Mouse (Mus musculus): Measurements from ENCODE around the gene Tnrc6c. TPM values are rescaled to one million over a fixed set of nuclear protein-coding genes. Genes with fewer than 3 reads are reported as not detected.

The Tnrc6c gene
- 27.2 and 37.5 TPM in 2 replicates for total RNA-seq (2023)

DNA sequence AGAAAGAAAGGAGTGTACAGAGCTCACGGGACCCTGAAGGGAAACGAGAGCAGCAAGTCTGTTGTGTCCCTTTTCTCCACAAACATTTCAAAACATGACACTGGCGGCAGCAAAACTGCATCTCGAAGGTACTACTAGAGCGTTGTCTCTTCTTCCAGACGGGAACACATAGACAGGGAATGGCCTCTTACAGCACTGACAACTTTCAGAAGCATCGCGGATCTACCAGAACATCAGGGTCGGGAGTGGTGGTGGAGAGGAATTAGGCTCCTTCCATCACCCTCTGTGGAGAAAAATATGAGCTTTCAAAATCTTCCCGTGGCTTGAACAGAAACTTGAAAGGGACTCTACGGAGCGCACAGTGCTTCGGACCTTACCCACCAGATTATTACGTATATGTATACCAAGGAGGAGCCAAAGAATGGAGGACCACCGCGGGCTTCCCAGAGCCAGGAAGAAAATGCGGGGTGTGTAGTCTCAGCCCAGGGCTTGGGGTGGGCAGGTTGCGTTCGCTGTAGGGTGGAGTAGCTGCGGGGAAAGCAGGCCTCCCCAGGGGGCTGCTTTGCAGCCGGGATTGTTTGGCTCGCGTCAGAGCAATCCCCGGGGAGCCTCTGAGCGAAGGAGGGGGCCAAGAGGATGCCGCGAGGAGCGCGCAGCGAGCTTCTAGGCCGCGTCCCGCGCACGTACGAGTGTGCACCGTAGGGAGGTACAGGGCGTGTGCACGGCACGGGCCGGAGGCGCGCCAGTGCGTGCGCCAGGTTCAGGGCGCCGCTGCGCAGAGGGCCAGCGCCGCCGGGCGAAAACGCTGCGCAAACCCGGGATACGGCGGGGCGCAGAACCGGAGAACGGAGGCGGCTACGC, at the start of gene Tnrc6c:
Tnrc6c (plus strand) TSS at position 799 of the 861 bp plus-strand sequence.

DNA sequence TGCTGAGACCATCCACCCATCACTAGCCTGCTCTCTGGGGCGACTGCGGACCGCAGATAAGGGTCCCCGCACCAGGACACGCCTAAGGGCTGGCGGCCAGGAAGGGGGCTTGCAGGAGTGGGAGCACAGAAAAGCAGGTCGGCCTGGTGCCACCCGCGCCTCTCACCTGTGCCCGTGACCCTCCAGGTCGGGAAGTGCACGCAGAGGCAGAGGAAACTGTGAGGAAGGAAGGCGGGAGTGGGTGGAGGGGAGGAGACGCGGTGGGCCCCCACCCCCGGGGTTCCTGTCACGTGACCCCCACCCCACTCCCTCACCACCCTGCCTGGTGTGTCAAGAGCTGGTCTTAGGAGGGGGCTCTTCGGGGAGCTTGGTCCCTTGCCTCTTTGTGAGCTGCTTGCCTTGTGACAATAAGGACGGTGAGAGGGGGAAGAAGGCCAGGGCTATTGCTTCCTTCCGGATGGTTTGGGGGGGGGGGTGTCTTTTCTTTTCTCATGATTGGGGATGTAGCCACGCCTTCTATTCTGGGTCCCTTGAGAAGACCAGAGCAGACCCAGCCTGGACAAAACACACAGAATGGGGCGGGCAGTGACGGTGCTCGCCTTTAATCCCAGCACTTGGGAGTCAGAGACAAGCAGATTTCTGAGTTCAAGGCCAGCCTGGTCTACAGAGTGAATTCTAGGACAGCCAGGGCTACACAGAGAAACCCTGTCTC, 128.1 kb downstream of the Tnrc6c start, which contains the start of the genes Tmc8 and Tmc6:
Tmc8 (plus strand) TSS at position 84 of the 712 bp plus-strand sequence.
Tmc6 (minus strand) TSS at position 206 of the 712 bp plus-strand sequence.

DNA sequence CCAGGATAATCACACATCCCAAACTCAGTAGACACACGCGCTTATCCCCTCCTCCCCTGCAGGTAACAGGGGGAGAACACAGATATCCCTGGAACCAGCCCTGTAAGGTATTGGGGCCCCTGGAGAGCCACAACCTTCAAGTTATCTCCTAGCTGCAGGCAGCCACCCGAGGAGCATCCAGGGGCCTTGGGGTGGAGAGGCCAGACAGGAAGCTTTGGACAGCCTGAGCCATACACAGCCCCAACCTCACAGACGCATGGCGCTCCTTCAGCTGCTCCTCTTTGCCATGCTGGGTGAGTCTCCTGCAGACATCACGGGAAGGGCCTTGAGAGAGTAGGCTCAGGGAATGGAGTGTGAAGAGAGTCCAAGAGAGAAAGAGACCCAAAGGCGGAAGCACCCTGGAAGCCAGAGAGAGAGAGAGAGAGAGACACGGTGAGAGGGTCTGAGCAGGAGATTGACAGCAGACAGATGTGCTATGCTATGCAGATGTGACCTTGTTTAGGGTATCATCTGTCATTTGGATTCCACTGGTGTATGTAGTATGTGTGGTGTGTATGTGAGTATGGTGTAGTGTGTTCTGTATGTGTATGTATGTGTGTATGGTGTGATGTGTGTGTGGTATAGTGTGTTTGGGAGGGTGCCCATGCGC, 143.5 kb downstream of the Tnrc6c start, which contains the start of gene 6030468B19Rik:
6030468B19Rik (plus strand) TSS at position 150 of the 649 bp plus-strand sequence.

DNA sequence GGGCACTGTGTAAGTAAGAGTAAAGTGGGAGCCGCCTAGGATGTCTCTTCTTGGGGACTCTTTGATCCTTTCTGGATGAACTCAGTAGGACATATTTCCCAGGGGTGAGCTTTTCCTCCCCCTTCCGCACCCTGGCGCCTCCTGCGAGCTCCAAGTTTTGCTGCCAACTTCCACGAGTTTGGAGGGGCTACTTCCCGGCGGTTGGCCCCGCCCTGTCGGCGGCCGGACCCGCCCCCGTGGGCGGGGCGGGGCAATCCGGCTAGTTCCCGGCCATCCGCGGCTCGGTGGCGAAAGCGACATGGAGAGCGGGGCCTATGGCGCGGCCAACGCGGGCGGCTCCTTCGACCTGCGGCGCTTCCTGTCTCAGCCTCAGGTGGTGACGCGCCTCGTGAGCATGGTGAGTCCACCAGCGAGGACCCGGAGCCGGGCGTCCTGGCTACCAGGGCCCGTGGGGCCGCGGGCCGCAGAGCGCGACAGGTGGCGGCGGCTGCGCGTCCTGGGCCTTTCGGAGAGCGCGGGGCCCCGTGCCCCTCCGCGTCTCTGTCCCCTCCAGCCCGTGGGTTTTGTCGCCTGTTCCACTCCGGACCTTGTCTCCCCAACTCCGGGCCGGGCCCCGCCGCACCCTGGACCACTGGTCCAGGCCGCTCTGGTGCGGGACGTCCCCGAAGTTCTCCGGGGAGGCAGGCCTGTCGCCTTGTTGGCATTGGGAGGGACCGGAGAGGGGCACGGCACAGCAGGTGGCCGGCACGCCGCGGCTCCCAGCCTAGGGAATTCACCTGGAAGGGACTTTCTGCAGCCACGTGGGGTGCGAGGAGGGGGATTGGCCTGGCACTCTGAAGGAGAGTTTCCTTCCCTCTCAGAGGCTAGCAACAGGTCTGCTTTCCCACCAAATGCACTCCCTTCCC, 155.6 kb downstream of the Tnrc6c start, which contains the start of the genes Gm20708 and Syngr2:
Gm20708 (plus strand) TSS at position 262 of the 905 bp plus-strand sequence.
Syngr2 (plus strand) TSS at position 262 of the 905 bp plus-strand sequence.

Other genes with a start within 250 kb of the Tnrc6c start
- gene Gm11733, start 169.9 kb upstream of the Tnrc6c start, total RNA-seq (2023): not detected in 2 replicates
- 43.7 and 56.3 TPM in 2 replicates for gene Tmc8, start 127.8 kb downstream of the Tnrc6c start, total RNA-seq (2023)
- 144 and 146 TPM in 2 replicates for gene Tmc6, start 127.9 kb downstream of the Tnrc6c start, total RNA-seq (2023)
- gene 6030468B19Rik, start 143.4 kb downstream of the Tnrc6c start, total RNA-seq (2023): not detected in 2 replicates
- 0.98 and 2.7 TPM in 2 replicates for gene Gm20708, start 155.4 kb downstream of the Tnrc6c start, total RNA-seq (2023)
- 83.5 and 88.6 TPM in 2 replicates for gene Syngr2, start 155.4 kb downstream of the Tnrc6c start, total RNA-seq (2023)
- gene Afmid, start 171.6 kb downstream of the Tnrc6c start, total RNA-seq (2023): 3.8 and 4.7 TPM in 2 replicates
- 45.5 and 52.2 TPM in 2 replicates for gene Tk1, start 171.8 kb downstream of the Tnrc6c start, total RNA-seq (2023)
- gene Birc5, start 195.0 kb downstream of the Tnrc6c start, total RNA-seq (2023): 65.2 and 66.4 TPM in 2 replicates
- not detected in 2 replicates for gene Tmem235, start 206.5 kb downstream of the Tnrc6c start, total RNA-seq (2023)
- gene Tha1, start 219.2 kb downstream of the Tnrc6c start, total RNA-seq (2023): not detected in 2 replicates

All from neutrophil, adult 65 days (primary cell).